Mouse (Mus musculus): ENCODE data around the gene Scaf1. TPM values are rescaled to one million over a fixed set of nuclear protein-coding genes. Genes with fewer than 3 reads are reported as not detected.
A peak's percentile ranks its signal among the peaks of the same experiment; 100 is the strongest.

Scaf1 gene
- polyA plus RNA-seq (2016; fragmentation: Nextera tagmentation; extraction: Ambion mirVana), result 46.2 and 47.9 TPM in 2 replicates

DNA sequence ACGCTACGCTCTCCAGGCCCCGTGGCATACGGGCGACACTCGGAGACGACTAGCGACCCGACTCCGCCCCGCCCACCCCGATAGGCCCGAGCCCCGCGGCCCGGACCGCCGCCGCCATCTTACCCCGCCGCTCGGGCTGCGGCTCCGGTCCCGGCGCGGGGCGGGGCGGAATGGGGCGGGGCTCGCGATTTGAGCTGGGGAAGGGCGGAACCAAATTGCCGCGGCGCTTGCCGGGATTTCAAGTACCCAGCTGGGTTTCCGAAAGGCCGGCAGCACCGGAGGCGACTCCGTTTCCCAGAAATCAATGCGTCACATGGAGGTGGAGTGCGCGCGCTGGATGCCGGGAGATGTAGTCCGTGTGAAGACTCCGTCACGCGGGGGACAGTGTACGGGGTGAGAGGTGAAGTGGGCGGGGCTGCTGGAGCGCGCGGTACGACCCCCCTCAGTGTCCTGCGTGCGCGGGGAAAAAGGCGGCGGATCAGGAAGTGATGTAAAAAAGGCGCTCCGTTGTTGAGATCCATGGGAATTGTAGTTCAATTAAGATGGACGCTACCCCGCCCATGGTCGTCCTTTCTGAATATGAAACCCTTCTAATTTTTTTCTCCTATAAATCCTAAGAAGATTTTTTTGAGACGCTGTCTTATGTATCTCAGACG lies at the start of gene Scaf1:
Gene Scaf1 (minus strand): TSS at position 407 of the 656 bp plus-strand sequence.
- H3K36me3 ChIP-seq (replicated peaks), result peaks cover 33% of the 10 kb centered on the region
- WGBS, result under 1% methylated on average over 69 of the region's 69 CpGs

DNA sequence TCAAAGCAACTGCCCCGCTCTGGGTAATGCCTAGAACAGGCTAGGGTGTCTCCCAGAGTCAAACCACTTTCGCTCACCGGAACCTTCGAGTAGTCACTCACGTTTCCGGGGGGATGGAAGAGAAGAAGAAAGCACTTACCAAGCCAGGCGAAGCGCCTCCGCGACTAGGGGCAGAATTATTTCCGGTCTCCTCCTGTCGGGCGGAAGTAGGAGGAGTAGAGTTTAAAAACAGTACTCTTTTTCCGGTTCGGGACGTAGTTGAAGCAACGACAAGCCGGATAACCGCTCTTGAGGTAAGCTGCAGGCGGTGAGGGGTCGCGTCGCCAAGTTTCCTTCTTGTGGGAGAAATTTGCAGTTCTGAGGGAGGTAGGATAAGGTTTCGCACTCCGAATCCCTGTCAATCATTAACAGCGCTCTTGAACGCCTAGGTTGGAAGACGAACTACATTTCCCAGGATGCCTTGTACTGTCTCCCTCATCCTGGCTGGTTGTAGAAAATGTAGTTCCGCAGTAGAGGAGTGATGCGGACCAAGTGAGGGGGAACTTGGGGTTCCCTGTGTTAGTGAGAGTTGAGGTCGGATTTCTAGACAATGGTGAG lies 46.2 kb upstream of the Scaf1 start, which contains the start of the genes Nosip and Prrg2:
Gene Nosip (plus strand): TSS at position 191 of the 597 bp plus-strand sequence.
Gene Prrg2 (minus strand): TSS at position 439 of the 597 bp plus-strand sequence.
- peak; percentile 94 for DNase-seq (ENCODE audit: low spot score)
- Histone ChIP-seq H3K27me3 (replicated peaks; ENCODE audit: low read depth, poor library complexity, severe bottlenecking) (no peaks in the 10 kb centered on the region), H3K4me3 (peak within 1 kb of the TSS; percentile 73), H3K9me3 (no peaks in the 10 kb centered on the region), H3K27ac (replicated peaks) (peak within 1 kb of the TSS; percentile 89), H3K36me3 (replicated peaks) (no peaks in the 10 kb centered on the region), H3K4me1 (peaks cover 42% of the 10 kb centered on the region)
- WGBS, result under 1% methylated on average over 31 of the region's 31 CpGs

More for the DNA sequence above, at the start of gene Scaf1:
- Histone ChIP-seq H3K4me1 (peaks cover 49% of the 10 kb centered on the region), H3K9me3 (no peaks in the 10 kb centered on the region), H3K27ac (replicated peaks) (peak within 1 kb of the TSS; percentile 96), H3K27me3 (replicated peaks; ENCODE audit: low read depth, poor library complexity, severe bottlenecking) (peaks cover 18% of the 10 kb centered on the region; the same call in 1 of the 2 replicates), H3K4me3 (peak within 1 kb of the TSS; percentile 98)
- DNase-seq (ENCODE audit: low spot score), result peak; percentile 100

DNA sequence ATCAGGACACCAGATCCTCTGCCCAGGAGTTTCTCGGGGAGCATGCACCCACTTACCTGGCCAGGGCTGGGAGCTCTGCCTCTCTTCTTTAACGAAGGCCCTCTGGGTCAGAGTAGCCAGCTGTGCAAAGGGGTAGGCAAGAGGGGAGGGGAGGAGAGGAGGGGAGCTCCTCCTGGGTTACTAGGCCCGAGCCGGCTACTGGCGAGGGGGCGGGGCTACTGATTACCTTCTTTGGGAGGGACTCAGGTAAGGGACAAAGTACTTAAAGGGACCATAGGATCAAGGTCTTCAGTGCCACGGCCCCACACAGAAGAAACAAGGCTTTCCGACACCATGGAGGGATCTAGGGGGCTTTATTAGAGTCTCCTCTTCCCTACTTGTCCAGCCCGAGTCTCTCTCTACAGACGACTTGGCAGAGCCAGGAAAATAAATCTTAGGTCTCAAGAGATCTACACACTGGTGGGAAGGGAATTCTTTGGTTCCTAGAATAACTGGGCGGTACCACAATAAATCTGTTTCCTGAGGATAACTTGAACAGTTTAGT lies 45.4 kb upstream of the Scaf1 start:
- peak overlapping the region; percentile 73 for H3K4me3 ChIP-seq
- 17% methylated on average over 11 of the region's 11 CpGs for WGBS
- peak overlapping the region; percentile 89 for H3K27ac ChIP-seq (replicated peaks)
- H3K4me1 ChIP-seq, result peaks cover 42% of the 10 kb centered on the region
- H3K9me3 ChIP-seq, result no peaks in the 10 kb centered on the region
- no peaks in the 10 kb centered on the region for H3K27me3 ChIP-seq (replicated peaks; ENCODE audit: low read depth, poor library complexity, severe bottlenecking)
- H3K36me3 ChIP-seq (replicated peaks), result no peaks in the 10 kb centered on the region
- peak; percentile 46 for DNase-seq (ENCODE audit: low spot score)

DNA sequence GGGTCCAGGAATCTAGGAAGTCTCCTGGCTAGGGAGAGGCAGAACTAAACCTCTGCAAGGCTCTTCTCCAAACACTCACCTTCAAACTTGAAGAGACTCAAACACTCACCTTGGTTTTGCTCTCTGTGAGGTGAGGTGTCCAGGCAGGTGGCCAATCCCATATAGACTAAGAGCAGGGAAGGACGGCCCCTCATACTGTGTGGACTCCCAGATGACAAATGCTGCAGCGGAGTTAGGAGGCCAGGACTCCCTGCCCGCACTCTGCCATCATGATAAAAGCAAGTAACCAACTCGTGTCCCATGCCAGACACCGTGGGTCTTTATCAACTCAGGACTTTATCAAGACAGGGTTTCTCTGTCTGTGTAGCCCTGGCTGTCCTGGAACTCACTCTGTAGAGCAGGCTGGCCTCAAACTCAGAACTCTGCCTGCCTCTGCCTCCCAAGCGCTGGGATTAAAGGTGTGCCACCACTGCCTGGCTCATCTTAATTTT lies 44.5 kb upstream of the Scaf1 start:
- Histone ChIP-seq H3K27me3 (replicated peaks; ENCODE audit: low read depth, poor library complexity, severe bottlenecking) (no peaks in the 10 kb centered on the region), H3K36me3 (replicated peaks) (no peaks in the 10 kb centered on the region), H3K27ac (replicated peaks) (peak overlapping the region; percentile 89), H3K4me1 (peaks cover 42% of the 10 kb centered on the region), H3K4me3 (peak overlapping the region; percentile 73; the same call in 1 of the 2 replicates), H3K9me3 (no peaks in the 10 kb centered on the region)
- no peak for DNase-seq (ENCODE audit: low spot score)
- WGBS, result 91% methylated on average over 6 of the region's 6 CpGs

DNA sequence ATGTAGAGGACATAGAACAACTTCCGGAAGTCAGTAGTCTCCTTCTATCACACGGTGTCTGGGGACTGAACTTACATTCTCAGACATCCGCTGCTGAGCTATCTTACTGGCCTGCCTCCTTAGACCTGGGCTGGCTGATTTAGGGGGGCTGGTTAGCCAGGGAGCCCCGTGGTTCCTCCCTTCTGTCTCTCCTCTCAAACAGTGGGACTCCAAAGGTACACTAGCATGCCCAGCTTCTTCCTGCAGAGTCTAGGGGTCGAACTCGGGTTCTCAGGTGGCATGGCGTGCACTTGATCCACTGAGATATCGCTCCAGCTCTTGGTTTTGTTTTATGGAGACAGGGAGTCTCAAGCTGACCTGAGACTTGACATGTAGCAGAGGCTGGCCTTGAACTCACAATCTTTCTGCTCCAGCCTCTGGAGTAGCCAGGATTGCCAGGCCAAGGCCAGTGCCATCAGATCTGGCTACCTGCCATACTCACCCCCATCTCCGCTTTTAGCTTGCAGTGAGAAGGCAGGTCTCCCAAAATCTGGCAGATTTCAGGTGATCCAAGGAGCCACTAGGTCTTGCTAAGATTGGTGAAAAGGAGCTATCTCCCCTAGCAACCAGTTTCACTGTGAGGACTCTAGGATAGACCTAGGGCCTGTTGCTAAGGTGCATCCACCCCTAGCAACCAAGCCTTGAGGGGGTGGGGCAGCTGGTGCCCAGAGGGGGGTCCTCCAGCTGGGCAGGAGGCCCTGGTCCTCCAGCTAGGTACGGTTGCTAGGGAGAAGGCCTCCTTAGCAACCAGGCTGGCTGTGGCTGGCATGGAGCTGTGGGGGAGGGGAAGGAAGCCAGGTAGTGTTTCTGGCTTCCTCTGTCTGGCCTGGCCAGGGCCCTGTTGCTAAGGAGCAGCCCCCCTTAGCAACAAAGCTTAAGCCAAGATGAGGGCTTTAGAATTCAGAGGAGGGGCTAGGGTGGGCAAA lies 42.7 kb upstream of the Scaf1 start:
- no peaks in the 10 kb centered on the region for H3K27me3 ChIP-seq (replicated peaks; ENCODE audit: low read depth, poor library complexity, severe bottlenecking)
- H3K36me3 ChIP-seq (replicated peaks), result no peaks in the 10 kb centered on the region
- H3K27ac ChIP-seq (replicated peaks), result peak overlapping the region; percentile 75
- peaks cover 52% of the 10 kb centered on the region for H3K4me1 ChIP-seq
- 78% methylated on average over 10 of the region's 10 CpGs for WGBS
- DNase-seq (ENCODE audit: low spot score), result peak; percentile 73
- peak overlapping the region; percentile 11; the same call in 1 of the 2 replicates for H3K4me3 ChIP-seq
- no peaks in the 10 kb centered on the region for H3K9me3 ChIP-seq

DNA sequence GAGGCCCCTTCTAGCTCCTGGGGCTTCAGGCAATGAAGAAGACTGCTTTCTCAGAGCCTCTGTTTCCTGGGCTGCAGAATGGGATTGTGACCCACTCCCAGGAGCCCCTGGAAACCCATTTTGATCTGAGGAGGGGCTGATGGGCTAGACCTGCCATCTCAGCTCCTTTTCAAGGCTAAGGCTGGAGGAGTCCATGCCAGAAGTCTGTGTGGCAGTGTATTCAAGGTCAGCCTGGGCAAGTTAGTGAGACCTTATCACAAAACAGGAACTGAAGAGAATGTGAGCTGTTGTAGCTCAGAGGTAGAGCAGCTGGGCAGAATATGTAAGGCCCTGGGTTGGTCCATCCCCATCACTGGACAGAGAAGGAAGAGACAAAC lies 40.8 kb upstream of the Scaf1 start:
- Histone ChIP-seq H3K4me3 (no peak overlapping the region), H3K27ac (replicated peaks) (peak overlapping the region; percentile 48), H3K36me3 (replicated peaks) (no peaks in the 10 kb centered on the region), H3K9me3 (no peaks in the 10 kb centered on the region), H3K27me3 (replicated peaks; ENCODE audit: low read depth, poor library complexity, severe bottlenecking) (no peaks in the 10 kb centered on the region), H3K4me1 (peaks cover 51% of the 10 kb centered on the region)
- DNase-seq (ENCODE audit: low spot score), result no peak

DNA sequence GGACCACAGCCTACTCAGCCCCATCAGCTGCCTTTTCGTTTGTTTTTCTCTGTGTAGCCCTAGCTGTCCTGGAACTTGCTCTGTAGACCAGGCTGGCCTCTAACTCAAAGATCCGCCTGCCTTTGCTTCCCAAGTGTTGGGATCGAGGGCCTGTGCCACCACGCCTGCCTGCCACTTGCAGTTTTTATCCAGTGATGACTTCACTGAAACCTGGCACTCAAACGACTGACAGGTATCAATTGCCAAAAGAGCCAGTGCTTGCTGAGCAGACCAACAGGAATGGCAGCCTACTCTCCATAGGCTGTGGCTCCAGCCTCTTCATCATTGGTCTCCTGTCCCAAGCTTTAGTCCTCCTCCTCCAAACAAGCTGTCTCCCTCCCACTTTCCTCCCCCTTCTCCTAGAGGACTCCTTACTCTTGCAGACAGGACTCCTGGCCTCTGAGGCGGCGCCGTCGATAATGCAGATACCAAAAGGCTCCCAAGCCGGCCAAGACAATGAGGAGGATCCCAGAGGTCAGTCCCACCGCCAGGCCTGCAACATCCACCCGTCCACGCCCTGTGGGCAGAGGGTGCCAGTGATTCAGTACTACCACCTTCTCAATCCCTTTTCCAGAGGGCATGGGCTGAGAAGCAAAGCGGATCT lies 40.3 kb upstream of the Scaf1 start:
- 64% methylated on average over 14 of the region's 14 CpGs for WGBS
- Histone ChIP-seq H3K27ac (replicated peaks) (peak overlapping the region; percentile 48), H3K36me3 (replicated peaks) (no peaks in the 10 kb centered on the region), H3K27me3 (replicated peaks; ENCODE audit: low read depth, poor library complexity, severe bottlenecking) (no peaks in the 10 kb centered on the region), H3K9me3 (no peaks in the 10 kb centered on the region), H3K4me3 (0 out of 2 replicates have a peak overlapping the region, but pooled peaks have one; percentile 11), H3K4me1 (peaks cover 51% of the 10 kb centered on the region)
- DNase-seq (ENCODE audit: low spot score), result no peak

DNA sequence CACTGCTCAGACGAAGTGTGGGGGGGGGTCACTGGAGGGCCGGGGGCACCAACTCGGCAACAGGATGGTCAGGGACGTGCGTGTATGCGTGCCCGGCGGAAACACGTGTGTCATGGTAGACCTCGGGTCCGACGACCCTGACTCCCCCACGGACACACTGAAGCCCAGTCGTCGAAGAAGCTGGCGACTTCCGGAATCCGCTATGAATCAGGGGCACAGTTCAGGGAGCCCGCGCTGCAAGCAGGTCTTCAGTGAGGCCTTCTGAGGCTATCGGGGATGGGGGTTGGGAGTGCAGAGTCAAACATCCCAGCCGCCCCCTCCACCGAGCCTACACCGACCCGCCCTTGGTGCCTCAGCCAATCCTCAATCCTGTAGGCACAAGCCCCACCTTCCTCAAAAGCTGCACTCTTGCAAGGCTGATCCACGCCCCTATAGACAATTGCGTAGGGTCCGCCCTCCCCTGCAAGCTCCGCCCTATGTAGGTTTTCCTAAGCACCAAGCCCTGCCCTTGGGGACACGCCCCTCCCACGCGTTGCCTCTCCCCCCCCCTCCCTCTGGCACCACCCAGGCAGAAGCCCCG lies 37.9 kb upstream of the Scaf1 start:
- under 1% methylated on average over 33 of the region's 33 CpGs for WGBS
- DNase-seq (ENCODE audit: low spot score), result peak; percentile 97
- Histone ChIP-seq H3K4me3 (peak overlapping the region; percentile 97), H3K36me3 (replicated peaks) (peaks cover 24% of the 10 kb centered on the region), H3K27me3 (replicated peaks; ENCODE audit: low read depth, poor library complexity, severe bottlenecking) (no peaks in the 10 kb centered on the region), H3K27ac (replicated peaks) (peak overlapping the region; percentile 99), H3K9me3 (no peaks in the 10 kb centered on the region), H3K4me1 (peaks cover 50% of the 10 kb centered on the region)

DNA sequence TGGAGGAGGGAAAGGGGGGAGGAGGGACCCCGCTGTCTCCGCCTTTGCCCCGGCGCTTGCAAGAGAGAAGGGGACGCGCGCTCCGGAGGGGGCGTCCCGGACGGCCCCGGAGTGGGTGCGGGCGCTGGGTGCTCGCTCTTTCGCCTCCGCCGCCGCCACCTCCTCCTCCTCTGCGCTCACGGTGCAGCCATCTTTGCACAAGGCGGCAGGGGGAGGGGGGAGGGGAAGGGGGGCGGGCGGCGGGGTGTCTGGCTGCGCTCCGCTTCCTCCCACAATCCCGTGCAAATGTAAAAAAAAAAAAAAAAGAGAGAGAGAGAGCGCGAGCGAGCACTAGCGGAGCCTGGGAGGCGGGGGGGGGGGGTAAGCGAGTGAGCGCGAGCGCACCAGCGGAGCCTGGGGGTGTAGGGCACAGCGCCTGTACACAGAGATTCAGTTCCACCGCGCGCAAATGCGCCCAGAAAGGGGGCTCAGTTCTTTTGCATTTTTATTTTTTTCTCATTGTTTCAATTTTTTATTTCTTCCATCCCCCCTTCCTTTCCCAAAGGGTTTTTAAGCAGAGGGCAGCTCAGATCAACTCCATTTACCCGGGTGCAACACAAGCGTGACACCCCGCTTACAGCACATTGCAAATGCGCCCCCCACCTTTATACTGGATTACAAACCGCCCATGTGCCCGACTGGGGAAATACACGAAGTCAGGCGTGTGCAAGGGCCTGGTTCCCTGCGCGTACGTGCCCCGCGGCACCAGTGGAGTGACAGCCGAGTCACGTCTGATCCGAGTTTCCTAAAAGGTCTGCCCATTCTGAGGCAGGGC lies 37.2 kb upstream of the Scaf1 start:
- peaks cover 46% of the 10 kb centered on the region for H3K4me1 ChIP-seq
- no peaks in the 10 kb centered on the region for H3K27me3 ChIP-seq (replicated peaks; ENCODE audit: low read depth, poor library complexity, severe bottlenecking)
- under 1% methylated on average over 55 of the region's 59 CpGs for WGBS
- DNase-seq (ENCODE audit: low spot score), result peak; percentile 90
- H3K36me3 ChIP-seq (replicated peaks), result peaks cover 31% of the 10 kb centered on the region
- H3K4me3 ChIP-seq, result peak overlapping the region; percentile 97
- peak overlapping the region; percentile 99 for H3K27ac ChIP-seq (replicated peaks)
- H3K9me3 ChIP-seq, result no peaks in the 10 kb centered on the region

DNA sequence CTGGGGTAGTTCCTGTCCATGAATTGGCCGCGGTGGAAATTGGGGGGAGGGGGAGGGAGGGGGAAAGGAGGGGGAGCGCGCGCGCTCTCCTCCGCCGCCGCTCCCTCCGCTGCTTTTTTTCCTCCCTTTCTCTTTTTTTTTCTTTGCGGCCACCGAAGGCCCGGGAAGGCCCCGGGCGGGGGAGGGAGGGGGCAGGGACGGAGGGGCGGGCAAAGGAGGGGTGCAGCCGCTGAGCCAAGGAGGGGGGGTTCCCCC lies 36.6 kb upstream of the Scaf1 start, which contains the start of gene Prr12:
Gene Prr12 (minus strand): TSS at position 20 of the 255 bp plus-strand sequence.
- Histone ChIP-seq H3K4me1 (peaks cover 46% of the 10 kb centered on the region), H3K27me3 (replicated peaks; ENCODE audit: low read depth, poor library complexity, severe bottlenecking) (no peaks in the 10 kb centered on the region), H3K9me3 (no peaks in the 10 kb centered on the region), H3K36me3 (replicated peaks) (peaks cover 36% of the 10 kb centered on the region), H3K27ac (replicated peaks) (peak within 1 kb of the TSS; percentile 99), H3K4me3 (peak within 1 kb of the TSS; percentile 97)
- DNase-seq (ENCODE audit: low spot score), result no peak
- WGBS, result 2% methylated on average over 17 of the region's 18 CpGs
